Mouse (Mus musculus) forebrain, embryonic 16.5 days (tissue): ENCODE results near the gene Plpp7. TPM values are rescaled to one million over a fixed set of nuclear protein-coding genes. Genes with fewer than 3 reads are reported as not detected.

Experiments
- ATAC-seq: fragments of 200-750 bp; cut with Nextera tagmentation; 2 replicates; pipeline ENCODE4 v1.8.0; 2017; ENCODE audit warnings: mild to moderate bottlenecking, moderate library complexity
- H3K27ac ChIP-seq: fragments of 300-500 bp; sonication (generic); 2 replicates; pipeline ENCODE4 v1.5.1; 2014; ENCODE audit warnings: low read length, control low read depth
- H3K27me3 ChIP-seq: fragments of 300-500 bp; sonication (generic); replicated peaks from 2 replicates; pipeline ENCODE4 v1.6.1; 2014; ENCODE audit warnings: low read length; ENCODE audit not compliant: control insufficient read depth, insufficient read depth
- H3K36me3 ChIP-seq: fragments of 300-500 bp; sonication (generic); 2 replicates; pipeline ENCODE4 v1.6.1; 2014; ENCODE audit not compliant: control insufficient read depth, insufficient read depth
- H3K4me1 ChIP-seq: fragments of 300-500 bp; sonication (generic); replicated peaks from 2 replicates; pipeline ENCODE4 v1.6.1; 2014; ENCODE audit warnings: low read length; ENCODE audit not compliant: control insufficient read depth, insufficient read depth
- H3K4me2 ChIP-seq: fragments of 300-500 bp; sonication (generic); 2 replicates; pipeline ENCODE4 v1.6.1; 2014; ENCODE audit warnings: mild to moderate bottlenecking, low read length, control low read depth
- H3K4me3 ChIP-seq: fragments of 300-500 bp; sonication (generic); replicated peaks from 2 replicates; pipeline ENCODE4 v1.5.1; 2014; ENCODE audit warnings: mild to moderate bottlenecking, low read length, control low read depth
- H3K9ac ChIP-seq: fragments of 300-500 bp; sonication (generic); replicated peaks from 2 replicates; pipeline ENCODE4 v1.6.1; 2014; ENCODE audit warnings: low read depth, low read length, control low read depth
- H3K9me3 ChIP-seq: fragments of 300-500 bp; sonication (generic); 2 replicates; pipeline ENCODE4 v1.6.1; 2016; ENCODE audit warnings: low read length; ENCODE audit not compliant: control insufficient read depth
- WGBS: fragments of 180-500 bp; shearing (Covaris S2); extraction: QIAGEN DNeasy Blood & Tissue Kit; methylation state at CpG from one replicate; pipeline ENCODE4 v1.1.7; 2014; 5-methylcytosine and 5-hydroxymethylcytosine counted together
- polyA plus RNA-seq: library from polyadenylated mRNA; unstranded; fragments of >200 nt; fragmentation: Nextera tagmentation; extraction: Ambion mirVana; gene quantifications from 2 replicates; pipeline ENCODE4 v1.2.1, GENCODE M21; 2015

Gene Plpp7
- polyA plus RNA-seq, result 19.6 and 20.6 TPM in 2 replicates

GRCm38 (mm10) chr2:32095351-32096121, at the start of gene Plpp7:
Plpp7 (plus strand) TSS chr2:32095528.
- peak within 1 kb of the TSS; percentile 54 for H3K4me3 ChIP-seq
- peaks cover 14% of the 10 kb centered on the region for H3K4me1 ChIP-seq
- H3K27ac ChIP-seq, result peak within 1 kb of the TSS; percentile 41; the same call in 1 of the 2 replicates
- ATAC-seq, result peak; percentile 95
- H3K27me3 ChIP-seq, result no peaks in the 10 kb centered on the region
- peak within 1 kb of the TSS; percentile 66 for H3K4me2 ChIP-seq
- H3K36me3 ChIP-seq, result 0 out of 2 replicates have a peak, but pooled peaks cover 2% of the 10 kb centered on the region
- 50% methylated on average over 22 of the region's 22 CpGs for WGBS
- H3K9ac ChIP-seq, result peak within 1 kb of the TSS; percentile 77
- H3K9me3 ChIP-seq, result peaks cover under 1% of the 10 kb centered on the region

GRCm38 (mm10) chr2:32046009-32046408, 49.3 kb upstream of the Plpp7 start:
- Histone ChIP-seq H3K9me3 (no peaks in the 10 kb centered on the region), H3K27ac (no peak overlapping the region), H3K4me2 (no peak overlapping the region), H3K4me1 (no peaks in the 10 kb centered on the region), H3K36me3 (peaks cover 14% of the 10 kb centered on the region), H3K27me3 (no peaks in the 10 kb centered on the region), H3K4me3 (no peak overlapping the region), H3K9ac (no peak overlapping the region)
- ATAC-seq, result no peak
- WGBS, result 90% methylated on average over 10 of the region's 10 CpGs

GRCm38 (mm10) chr2:32047323-32047722, 48.0 kb upstream of the Plpp7 start:
- Histone ChIP-seq H3K36me3 (peaks cover 15% of the 10 kb centered on the region), H3K4me3 (no peak overlapping the region), H3K4me2 (no peak overlapping the region), H3K9me3 (no peaks in the 10 kb centered on the region), H3K4me1 (no peaks in the 10 kb centered on the region), H3K27me3 (no peaks in the 10 kb centered on the region), H3K27ac (no peak overlapping the region), H3K9ac (no peak overlapping the region)
- WGBS, result 66% methylated on average over 10 of the region's 10 CpGs
- no peak for ATAC-seq

- H3K27me3 ChIP-seq, result no peaks in the 10 kb centered on the region
- H3K4me3 ChIP-seq, result no peak overlapping the region
- H3K9ac ChIP-seq, result no peak overlapping the region
- peaks cover 11% of the 10 kb centered on the region for H3K36me3 ChIP-seq
- no peak overlapping the region for H3K4me2 ChIP-seq
- no peak for ATAC-seq
- no peaks in the 10 kb centered on the region for H3K4me1 ChIP-seq
- H3K9me3 ChIP-seq, result no peaks in the 10 kb centered on the region
- WGBS, result 90% methylated on average over 8 of the region's 8 CpGs
- H3K27ac ChIP-seq, result no peak overlapping the region
Observed at GRCm38 (mm10) chr2:32051791-32052190, 43.5 kb upstream of the Plpp7 start.

DNA sequence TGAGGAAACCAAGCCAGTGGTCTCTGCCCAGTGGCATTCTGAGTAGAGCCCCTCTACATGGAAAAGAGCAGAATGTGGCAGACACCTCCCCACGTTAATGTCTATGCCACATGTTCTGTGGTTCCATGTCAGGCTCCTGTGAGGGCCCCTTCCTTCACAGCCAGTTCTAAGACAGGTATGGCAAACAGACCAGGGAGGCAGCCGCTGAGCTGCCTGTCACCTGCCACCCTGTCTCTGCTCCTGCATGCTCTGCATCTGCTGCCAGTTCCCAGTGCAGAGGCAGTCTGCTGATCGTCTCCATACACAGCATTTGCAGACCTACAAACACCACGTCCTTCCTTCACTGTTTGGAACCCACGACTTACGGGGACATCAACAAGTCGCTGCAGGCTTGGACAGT, 42.9 kb upstream of the Plpp7 start:
- WGBS, result 93% methylated on average over 7 of the region's 7 CpGs
- H3K9ac ChIP-seq, result no peak overlapping the region
- H3K4me1 ChIP-seq, result no peaks in the 10 kb centered on the region
- no peak overlapping the region for H3K27ac ChIP-seq
- H3K27me3 ChIP-seq, result no peaks in the 10 kb centered on the region
- peaks cover 11% of the 10 kb centered on the region for H3K36me3 ChIP-seq
- no peak overlapping the region for H3K4me3 ChIP-seq
- H3K9me3 ChIP-seq, result no peaks in the 10 kb centered on the region
- ATAC-seq, result no peak
- no peak overlapping the region for H3K4me2 ChIP-seq

DNA sequence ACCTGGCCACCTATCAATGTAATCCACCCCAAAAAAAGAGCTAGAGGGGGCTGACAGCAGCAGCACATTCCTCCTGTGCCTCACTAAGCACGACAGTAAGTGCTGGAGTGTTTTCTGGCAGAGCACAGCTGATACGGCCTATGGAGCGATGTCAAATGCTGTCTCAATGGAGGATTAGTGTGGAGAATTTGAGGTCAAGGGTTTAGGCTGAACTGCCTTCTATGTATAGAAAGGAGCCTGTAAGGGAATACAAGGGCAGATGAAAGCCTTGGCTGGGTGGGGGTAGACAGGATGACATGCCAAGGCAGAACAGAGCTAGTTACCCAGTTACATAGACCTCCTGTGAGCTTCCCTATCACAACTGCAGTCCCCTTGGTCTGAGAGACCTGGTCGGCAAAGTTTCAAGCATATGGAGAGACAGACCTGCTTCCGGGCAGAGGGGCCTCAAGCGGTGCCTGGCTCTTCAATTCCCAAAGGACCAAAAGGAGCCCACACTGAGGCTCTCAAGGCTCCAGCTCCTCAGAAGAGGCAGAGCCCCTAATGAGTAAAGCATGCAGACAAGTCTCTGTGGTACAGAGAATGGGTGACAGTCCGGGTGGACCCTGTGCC, 39.9 kb upstream of the Plpp7 start:
- 56% methylated on average over 7 of the region's 7 CpGs for WGBS
- H3K9me3 ChIP-seq, result no peaks in the 10 kb centered on the region
- no peaks in the 10 kb centered on the region for H3K27me3 ChIP-seq
- no peaks in the 10 kb centered on the region for H3K4me1 ChIP-seq
- no peak overlapping the region for H3K27ac ChIP-seq
- peaks cover 7% of the 10 kb centered on the region for H3K36me3 ChIP-seq
- no peak overlapping the region for H3K4me2 ChIP-seq
- no peak for ATAC-seq
- no peak overlapping the region for H3K9ac ChIP-seq
- H3K4me3 ChIP-seq, result no peak overlapping the region

GRCm38 (mm10) chr2:32056524-32056923, 38.8 kb upstream of the Plpp7 start:
- Histone ChIP-seq H3K4me1 (no peaks in the 10 kb centered on the region), H3K27me3 (no peaks in the 10 kb centered on the region), H3K4me3 (no peak overlapping the region), H3K9ac (no peak overlapping the region), H3K9me3 (no peaks in the 10 kb centered on the region), H3K27ac (no peak overlapping the region), H3K36me3 (peaks cover 5% of the 10 kb centered on the region; the same call in 1 of the 2 replicates), H3K4me2 (no peak overlapping the region)
- WGBS, result 91% methylated on average over 10 of the region's 10 CpGs
- no peak for ATAC-seq

GRCm38 (mm10) chr2:32057360-32057759, 38.0 kb upstream of the Plpp7 start:
- ATAC-seq, result no peak

GRCm38 (mm10) chr2:32057794-32058193, 37.5 kb upstream of the Plpp7 start:
- 88% methylated on average over 4 of the region's 4 CpGs for WGBS

More at GRCm38 (mm10) chr2:32057360-32057759, 38.0 kb upstream of the Plpp7 start:
- Histone ChIP-seq H3K4me1 (no peaks in the 10 kb centered on the region), H3K9ac (no peak overlapping the region), H3K4me3 (no peak overlapping the region), H3K36me3 (0 out of 2 replicates have a peak, but pooled peaks cover 1% of the 10 kb centered on the region), H3K4me2 (no peak overlapping the region), H3K9me3 (no peaks in the 10 kb centered on the region), H3K27me3 (no peaks in the 10 kb centered on the region), H3K27ac (no peak overlapping the region)
- 88% methylated on average over 2 of the region's 2 CpGs for WGBS

More at GRCm38 (mm10) chr2:32057794-32058193, 37.5 kb upstream of the Plpp7 start:
- H3K27ac ChIP-seq, result no peak overlapping the region
- H3K27me3 ChIP-seq, result no peaks in the 10 kb centered on the region
- ATAC-seq, result no peak
- H3K4me3 ChIP-seq, result no peak overlapping the region
- H3K4me1 ChIP-seq, result no peaks in the 10 kb centered on the region
- H3K4me2 ChIP-seq, result no peak overlapping the region
- no peaks in the 10 kb centered on the region for H3K9me3 ChIP-seq
- no peaks in the 10 kb centered on the region for H3K36me3 ChIP-seq
- H3K9ac ChIP-seq, result no peak overlapping the region
